ENCODE assay signal across 12 mouse cellular contexts in genomic region chrX:166805480-166805879, GRCm38 (mm10).
DNase-seq lines count a peak whose midpoint lies in the region; ATAC-seq lines count a peak whose summit lies in the region.
"Had no signal": no experiment of that assay in that cellular context is flagged by ENCODE, and none has a peak within 500 bp of the region (broad histone marks: within the 10 kb centered on the region; RNA-seq: fewer than 3 reads in every experiment).

No protein-coding gene starts in this region.

- no peak overlapping the region for H3K4me2 ChIP-seq in neural tube, embryonic 11.5 days (ENCODE audit: low read depth)
- no peak overlapping the region for H3K4me2 ChIP-seq in neural tube, embryonic 15.5 days
- no peak overlapping the region for H3K4me2 ChIP-seq in embryonic facial prominence, embryonic 13.5 days
- no peak overlapping the region for H3K4me2 ChIP-seq in hindbrain, embryonic 13.5 days
- no peak overlapping the region for H3K4me2 ChIP-seq in neural tube, embryonic 13.5 days
- H3K4me2 ChIP-seq: hindbrain, embryonic 15.5 days; liver, embryonic 12.5 days had no signal

- H3K27ac ChIP-seq in neural tube, embryonic 11.5 days (ENCODE audit: low read depth, low read length): peak overlapping the region; percentile 70
- no peak overlapping the region for H3K27ac ChIP-seq in neural tube, embryonic 15.5 days (replicated peaks)
- H3K27ac ChIP-seq in embryonic facial prominence, embryonic 13.5 days: no peak overlapping the region
- peak overlapping the region; percentile 67 for H3K27ac ChIP-seq in hindbrain, embryonic 13.5 days
- no peak overlapping the region for H3K27ac ChIP-seq in neural tube, embryonic 13.5 days (replicated peaks)
- H3K27ac ChIP-seq: hindbrain, embryonic 15.5 days; liver, embryonic 12.5 days; macrophage had no signal

- H3K27me3 ChIP-seq in neural tube, embryonic 11.5 days (ENCODE audit: control insufficient read depth, insufficient read depth, low read length): 0 out of 2 replicates have a peak, but pooled peaks cover 1% of the 10 kb centered on the region
- H3K27me3 ChIP-seq in neural tube, embryonic 15.5 days (replicated peaks): peaks cover 13% of the 10 kb centered on the region; the same call in 1 of the 2 replicates
- peaks cover 41% of the 10 kb centered on the region for H3K27me3 ChIP-seq in embryonic facial prominence, embryonic 13.5 days
- H3K27me3 ChIP-seq in hindbrain, embryonic 13.5 days: peaks cover 17% of the 10 kb centered on the region
- peaks cover 47% of the 10 kb centered on the region for H3K27me3 ChIP-seq in neural tube, embryonic 13.5 days

- 30% methylated on average over 4 of the region's 4 CpGs for WGBS in neural tube, embryonic 11.5 days
- 36% methylated on average over 4 of the region's 4 CpGs for WGBS in neural tube, embryonic 15.5 days
- WGBS in embryonic facial prominence, embryonic 13.5 days: 33% methylated on average over 4 of the region's 4 CpGs
- 28% methylated on average over 4 of the region's 4 CpGs for WGBS in hindbrain, embryonic 13.5 days
- WGBS in neural tube, embryonic 13.5 days: 32% methylated on average over 4 of the region's 4 CpGs

- H3K4me1 ChIP-seq in neural tube, embryonic 11.5 days (ENCODE audit: control insufficient read depth, insufficient read depth, low read length): no peaks in the 10 kb centered on the region
- H3K4me1 ChIP-seq in neural tube, embryonic 15.5 days: no peaks in the 10 kb centered on the region
- 0 out of 2 replicates have a peak, but pooled peaks cover 2% of the 10 kb centered on the region for H3K4me1 ChIP-seq in embryonic facial prominence, embryonic 13.5 days
- H3K4me1 ChIP-seq in hindbrain, embryonic 13.5 days (replicated peaks): peaks cover 4% of the 10 kb centered on the region; the same call in 1 of the 2 replicates
- H3K4me1 ChIP-seq in neural tube, embryonic 13.5 days (replicated peaks): no peaks in the 10 kb centered on the region
- H3K4me1 ChIP-seq: hindbrain, embryonic 15.5 days; liver, embryonic 12.5 days had no signal

- H3K4me3 ChIP-seq in neural tube, embryonic 11.5 days (ENCODE audit: low read depth, low read length): no peak overlapping the region
- H3K4me3 ChIP-seq in neural tube, embryonic 15.5 days (replicated peaks): no peak overlapping the region
- no peak overlapping the region for H3K4me3 ChIP-seq in embryonic facial prominence, embryonic 13.5 days
- H3K4me3 ChIP-seq in hindbrain, embryonic 13.5 days: no peak overlapping the region
- no peak overlapping the region for H3K4me3 ChIP-seq in neural tube, embryonic 13.5 days
- H3K4me3 ChIP-seq: hindbrain, embryonic 15.5 days; liver, embryonic 12.5 days had no signal

- H3K36me3 ChIP-seq in neural tube, embryonic 11.5 days (ENCODE audit: control insufficient read depth, insufficient read depth, low read length): no peaks in the 10 kb centered on the region
- no peaks in the 10 kb centered on the region for H3K36me3 ChIP-seq in neural tube, embryonic 15.5 days
- no peaks in the 10 kb centered on the region for H3K36me3 ChIP-seq in embryonic facial prominence, embryonic 13.5 days
- H3K36me3 ChIP-seq in hindbrain, embryonic 13.5 days: no peaks in the 10 kb centered on the region
- no peaks in the 10 kb centered on the region for H3K36me3 ChIP-seq in neural tube, embryonic 13.5 days
- H3K36me3 ChIP-seq: hindbrain, embryonic 15.5 days; liver, embryonic 12.5 days had no signal

- H3K9ac ChIP-seq in neural tube, embryonic 11.5 days (ENCODE audit: low read length): no peak overlapping the region
- H3K9ac ChIP-seq in neural tube, embryonic 15.5 days (replicated peaks): no peak overlapping the region
- H3K9ac ChIP-seq in embryonic facial prominence, embryonic 13.5 days: no peak overlapping the region
- no peak overlapping the region for H3K9ac ChIP-seq in hindbrain, embryonic 13.5 days
- H3K9ac ChIP-seq in neural tube, embryonic 13.5 days: no peak overlapping the region
- H3K9ac ChIP-seq: hindbrain, embryonic 15.5 days; liver, embryonic 12.5 days had no signal

- peak; percentile 34 for DNase-seq in neural tube, embryonic 11.5 days (ENCODE audit: low spot score)
- no peak for DNase-seq in urinary bladder, adult 18-20 months (ENCODE audit: low spot score in 2 of 2)
- DNase-seq in adrenal gland, postnatal 25 days: no peak
- no peak for DNase-seq in urinary bladder, postnatal 10 days (ENCODE audit: low spot score)
- DNase-seq: heart, adult 11 months had no signal

- ATAC-seq in neural tube, embryonic 11.5 days (ENCODE audit: insufficient read depth, low FRiP score, low TSS enrichment): peak; percentile 70
- ATAC-seq in neural tube, embryonic 15.5 days (ENCODE audit: low FRiP score): no peak
- 0 out of 2 replicates have a peak, but pooled peaks have one; percentile 32 for ATAC-seq in embryonic facial prominence, embryonic 13.5 days (ENCODE audit: insufficient number of reproducible peaks, insufficient read depth, low FRiP score, low TSS enrichment, low read depth)
- 0 out of 2 replicates have a peak, but pooled peaks have one; percentile 33 for ATAC-seq in hindbrain, embryonic 13.5 days (ENCODE audit: low FRiP score)
- peak; percentile 52; the same call in 1 of the 2 replicates for ATAC-seq in neural tube, embryonic 13.5 days (ENCODE audit: low read depth)
- ATAC-seq: liver, embryonic 12.5 days had no signal

- H3K9me3 ChIP-seq in neural tube, embryonic 11.5 days (ENCODE audit: control insufficient read depth, low read length): no peaks in the 10 kb centered on the region
- no peaks in the 10 kb centered on the region for H3K9me3 ChIP-seq in neural tube, embryonic 15.5 days (replicated peaks)
- H3K9me3 ChIP-seq in embryonic facial prominence, embryonic 13.5 days: no peaks in the 10 kb centered on the region
- H3K9me3 ChIP-seq in hindbrain, embryonic 13.5 days: no peaks in the 10 kb centered on the region
- no peaks in the 10 kb centered on the region for H3K9me3 ChIP-seq in neural tube, embryonic 13.5 days
- H3K9me3 ChIP-seq: hindbrain, embryonic 15.5 days; liver, embryonic 12.5 days had no signal

Comparison
In these comparisons a context has a peak if more than half of its experiments do, and no peak if none do; other contexts are left out.
1. H3K27ac ChIP-seq: peak in neural tube, embryonic 11.5 days (single experiment) and hindbrain, embryonic 13.5 days (single experiment); none in neural tube, embryonic 15.5 days (single experiment), embryonic facial prominence, embryonic 13.5 days (single experiment) and neural tube, embryonic 13.5 days (single experiment).